Mouse (Mus musculus) megakaryocyte, embryonic 14.5 days (primary cell): ENCODE measurements around the gene Nat9. TPM values are rescaled to one million over a fixed set of nuclear protein-coding genes. Genes with fewer than 3 reads are reported as not detected.

ENCODE experiments used
- H3K27me3 ChIP-seq: replicated peaks from 2 replicates; pipeline ENCODE3; 2012; ENCODE audit warnings: inconsistent platforms
- H3K36me3 ChIP-seq: replicated peaks from 2 replicates; pipeline ENCODE3; 2012; ENCODE audit warnings: low read length, inconsistent platforms, mixed read lengths
- H3K4me1 ChIP-seq: 2 replicates; pipeline ENCODE4 v1.6.1; 2012; ENCODE audit warnings: inconsistent platforms
- H3K4me3 ChIP-seq: replicated peaks from 2 replicates; pipeline ENCODE3; 2012; ENCODE audit warnings: moderate library complexity, mild to moderate bottlenecking, inconsistent platforms
- H3K9me3 ChIP-seq: 2 replicates; pipeline ENCODE4 v1.6.1; 2012; ENCODE audit warnings: inconsistent platforms
- FLI1 ChIP-seq: IDR thresholded peaks from 2 replicates; pipeline ENCODE4 v1.6.1; 2012; ENCODE audit warnings: low read length, inconsistent platforms, mixed read lengths
- GATA1 ChIP-seq: IDR thresholded peaks from 3 replicates; pipeline ENCODE4 v1.6.1; 2012; ENCODE audit warnings: mixed read lengths, low read length, inconsistent platforms, borderline replicate concordance
- polyA plus RNA-seq: library from polyadenylated mRNA; stranded (reverse); fragments of >175 nt; gene quantifications from 2 replicates; pipeline ENCODE4 v1.2.3, GENCODE M21; 2012; ENCODE audit warnings: low replicate concordance; ENCODE audit not compliant: insufficient read depth

The Nat9 gene
- polyA plus RNA-seq, 1 experiment, result 27.1 TPM

DNA sequence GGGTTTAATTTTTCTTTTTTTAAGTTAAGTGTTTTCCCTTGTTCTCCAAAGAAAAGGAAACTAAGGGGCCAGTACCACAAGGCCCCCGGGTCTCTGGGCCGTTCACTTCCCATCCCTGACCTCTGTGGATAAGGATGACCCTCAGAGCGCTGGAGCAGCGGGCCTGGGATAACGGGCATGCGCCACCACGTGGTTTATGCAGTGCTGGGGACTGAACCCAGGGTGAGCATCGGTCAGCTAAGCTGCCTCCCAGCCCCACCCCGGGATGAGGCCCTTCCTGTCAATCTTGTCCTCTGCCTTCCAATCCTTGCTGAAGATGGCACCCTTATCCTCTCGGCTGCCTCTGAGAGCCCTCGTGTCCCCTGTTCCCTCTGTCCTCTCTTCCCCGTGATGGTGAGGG lies 40.0 kb upstream of the Nat9 start:
- no peak for TF ChIP-seq FLI1
- TF ChIP-seq GATA1, result no peak
- Histone ChIP-seq H3K4me3 (peak overlapping the region; percentile 55), H3K36me3 (peaks cover 80% of the 10 kb centered on the region), H3K27me3 (no peaks in the 10 kb centered on the region), H3K4me1 (peaks cover 92% of the 10 kb centered on the region), H3K9me3 (no peaks in the 10 kb centered on the region)

GRCm38 (mm10) chr11:115226811-115227491 lies 39.3 kb upstream of the Nat9 start:
- Histone ChIP-seq H3K4me3 (no peak overlapping the region), H3K4me1 (peaks cover 91% of the 10 kb centered on the region), H3K36me3 (peaks cover 81% of the 10 kb centered on the region), H3K9me3 (no peaks in the 10 kb centered on the region), H3K27me3 (no peaks in the 10 kb centered on the region)
- TF ChIP-seq GATA1 (no peak), FLI1 (no peak)

GRCm38 (mm10) chr11:115225301-115225700 lies 37.6 kb upstream of the Nat9 start:
- H3K4me1 ChIP-seq, result peaks cover 75% of the 10 kb centered on the region
- no peak overlapping the region for H3K4me3 ChIP-seq
- no peaks in the 10 kb centered on the region for H3K9me3 ChIP-seq
- TF ChIP-seq GATA1 (no peak), FLI1 (no peak)
- H3K27me3 ChIP-seq, result no peaks in the 10 kb centered on the region
- peaks cover 84% of the 10 kb centered on the region for H3K36me3 ChIP-seq

GRCm38 (mm10) chr11:115224889-115225288 lies 37.2 kb upstream of the Nat9 start:
- Histone ChIP-seq H3K4me3 (no peak overlapping the region), H3K9me3 (no peaks in the 10 kb centered on the region), H3K27me3 (no peaks in the 10 kb centered on the region), H3K36me3 (peaks cover 84% of the 10 kb centered on the region), H3K4me1 (peaks cover 70% of the 10 kb centered on the region)
- TF ChIP-seq GATA1 (no peak), FLI1 (no peak)

GRCm38 (mm10) chr11:115223877-115224276 lies 36.2 kb upstream of the Nat9 start:
- Histone ChIP-seq H3K27me3 (no peaks in the 10 kb centered on the region), H3K36me3 (peaks cover 81% of the 10 kb centered on the region), H3K4me1 (peaks cover 70% of the 10 kb centered on the region), H3K9me3 (no peaks in the 10 kb centered on the region), H3K4me3 (no peak overlapping the region)
- TF ChIP-seq GATA1 (no peak), FLI1 (no peak)

DNA sequence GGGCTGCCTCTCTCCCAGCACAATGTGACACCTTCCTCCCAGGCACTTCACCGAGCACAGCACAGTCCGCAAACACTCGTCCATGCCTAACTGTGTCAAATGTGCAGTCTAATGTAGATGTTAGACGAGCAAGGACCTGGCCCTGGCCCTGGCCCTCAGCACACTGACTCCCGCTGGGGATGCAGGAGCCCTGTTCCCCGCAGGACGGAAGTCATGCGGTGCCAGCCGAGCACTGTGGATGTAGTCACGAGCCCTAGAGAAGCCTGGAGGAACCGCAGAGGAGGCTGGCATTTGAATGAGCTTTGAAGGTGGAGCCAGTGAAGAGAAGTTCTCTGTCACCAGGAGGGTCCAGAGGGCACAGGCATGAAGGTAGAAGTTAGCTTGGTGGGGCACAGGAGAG lies 35.8 kb upstream of the Nat9 start:
- Histone ChIP-seq H3K4me1 (peaks cover 70% of the 10 kb centered on the region), H3K36me3 (peaks cover 81% of the 10 kb centered on the region), H3K27me3 (no peaks in the 10 kb centered on the region), H3K9me3 (no peaks in the 10 kb centered on the region), H3K4me3 (peak overlapping the region; percentile 59)
- TF ChIP-seq FLI1, result no peak
- no peak for TF ChIP-seq GATA1

GRCm38 (mm10) chr11:115222570-115222969 lies 34.9 kb upstream of the Nat9 start:
- peaks cover 70% of the 10 kb centered on the region for H3K4me1 ChIP-seq
- TF ChIP-seq FLI1, result no peak
- no peak for TF ChIP-seq GATA1
- H3K36me3 ChIP-seq, result peaks cover 80% of the 10 kb centered on the region
- no peaks in the 10 kb centered on the region for H3K9me3 ChIP-seq
- peak overlapping the region; percentile 8 for H3K4me3 ChIP-seq
- H3K27me3 ChIP-seq, result no peaks in the 10 kb centered on the region

DNA sequence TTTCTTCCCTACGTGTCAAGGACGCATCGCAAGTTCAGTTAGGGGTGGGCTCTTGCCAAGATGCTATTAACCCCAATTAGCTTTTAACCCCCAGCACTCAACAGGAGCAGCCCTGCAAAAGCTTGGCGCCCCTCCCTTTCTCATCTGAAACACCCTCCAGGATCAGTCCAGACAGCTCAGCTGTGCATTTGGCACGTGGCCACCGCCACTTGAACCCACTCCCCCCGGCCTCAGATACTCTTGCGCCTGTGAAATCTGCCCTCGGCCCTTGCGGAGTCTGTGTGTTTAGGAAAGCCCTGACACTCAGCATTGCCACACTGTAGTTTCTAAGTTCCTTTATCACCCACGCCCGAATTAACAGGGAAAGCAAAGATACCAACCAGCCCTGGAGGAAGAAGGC lies 34.4 kb upstream of the Nat9 start:
- H3K36me3 ChIP-seq, result peaks cover 81% of the 10 kb centered on the region

DNA sequence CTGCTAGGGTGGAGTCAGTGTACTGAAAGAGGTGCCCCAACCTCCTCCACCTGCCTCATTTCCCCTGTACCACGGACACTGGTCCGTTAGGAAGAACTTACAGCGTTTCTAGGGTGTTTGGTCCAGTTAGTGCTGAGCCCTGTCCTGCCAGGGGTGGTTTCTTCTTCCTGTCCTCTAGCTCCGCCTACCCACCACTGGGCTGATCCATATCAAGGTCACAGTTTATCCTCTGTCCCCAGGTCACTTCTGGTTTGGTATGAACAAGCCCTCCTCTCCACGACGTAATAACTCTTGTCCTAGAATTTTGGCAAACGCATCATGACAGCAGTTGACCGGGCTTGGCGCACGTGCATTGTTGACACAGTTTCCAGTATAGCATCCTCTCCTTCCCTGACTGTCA lies 32.0 kb upstream of the Nat9 start:
- H3K4me1 ChIP-seq, result peaks cover 52% of the 10 kb centered on the region
- TF ChIP-seq GATA1 (no peak), FLI1 (no peak)
- H3K36me3 ChIP-seq, result peaks cover 78% of the 10 kb centered on the region
- no peaks in the 10 kb centered on the region for H3K27me3 ChIP-seq
- H3K9me3 ChIP-seq, result no peaks in the 10 kb centered on the region
- H3K4me3 ChIP-seq, result no peak overlapping the region

More for the DNA sequence above, 34.4 kb upstream of the Nat9 start:
- TF ChIP-seq GATA1, result no peak
- TF ChIP-seq FLI1, result no peak
- peaks cover 70% of the 10 kb centered on the region for H3K4me1 ChIP-seq
- H3K9me3 ChIP-seq, result no peaks in the 10 kb centered on the region
- H3K4me3 ChIP-seq, result no peak overlapping the region
- H3K27me3 ChIP-seq, result no peaks in the 10 kb centered on the region

GRCm38 (mm10) chr11:115219263-115219662 lies 31.6 kb upstream of the Nat9 start:
- peaks cover 51% of the 10 kb centered on the region for H3K4me1 ChIP-seq
- TF ChIP-seq GATA1 (no peak), FLI1 (0 out of 2 replicates have a peak, but pooled peaks have one; percentile 20)
- H3K4me3 ChIP-seq, result peak overlapping the region; percentile 77
- H3K9me3 ChIP-seq, result no peaks in the 10 kb centered on the region
- H3K27me3 ChIP-seq, result no peaks in the 10 kb centered on the region
- peaks cover 80% of the 10 kb centered on the region for H3K36me3 ChIP-seq
